Mouse (Mus musculus): ENCODE measurements around the gene Msmp.

The Msmp gene

GRCm38 (mm10) chr4:43591961-43592360 lies 7.7 kb upstream of the Msmp start:
- no peak for DNase-seq

GRCm38 (mm10) chr4:43591543-43591942 lies 7.2 kb upstream of the Msmp start:
- DNase-seq: no peak

- no peak for DNase-seq
These were observed 3.4 kb upstream of the Msmp start for GRCm38 (mm10) chr4:43587681-43588080.

GRCm38 (mm10) chr4:43586411-43586810 lies 2.1 kb upstream of the Msmp start:
- DNase-seq: no peak

GRCm38 (mm10) chr4:43585682-43586081 lies 1.4 kb upstream of the Msmp start:
- no peak for DNase-seq

- no peak for DNase-seq
These were observed 873 bp downstream of the Msmp start for GRCm38 (mm10) chr4:43583421-43583820.

- no peak for DNase-seq
These were observed 2.1 kb downstream of the Msmp start for GRCm38 (mm10) chr4:43582241-43582640.

- DNase-seq: no peak
These were observed 2.9 kb downstream of the Msmp start for GRCm38 (mm10) chr4:43581381-43581780.

- DNase-seq: no peak
These were observed 3.6 kb downstream of the Msmp start for GRCm38 (mm10) chr4:43580721-43581120.

- DNase-seq: no peak
These were observed 4.6 kb downstream of the Msmp start for GRCm38 (mm10) chr4:43579731-43580130.

GRCm38 (mm10) chr4:43579256-43579655 lies 5.0 kb downstream of the Msmp start:
- no peak for DNase-seq

- peak; percentile 90 for DNase-seq
These were observed 5.7 kb downstream of the Msmp start, which contains the start of the genes Rgp1 and Gba2 for GRCm38 (mm10) chr4:43578376-43579204. TSS of gene Rgp1 (plus strand) at chr4:43578715. TSS of gene Gba2 (minus strand) at chr4:43578873.

- no peak for DNase-seq
These were observed 6.9 kb downstream of the Msmp start for GRCm38 (mm10) chr4:43577237-43577881.

GRCm38 (mm10) chr4:43575356-43575755 lies 8.9 kb downstream of the Msmp start:
- no peak for DNase-seq

GRCm38 (mm10) chr4:43573561-43573960 lies 10.7 kb downstream of the Msmp start:
- no peak for DNase-seq

- no peak for DNase-seq
These were observed 12.8 kb downstream of the Msmp start for GRCm38 (mm10) chr4:43571395-43572045.

GRCm38 (mm10) chr4:43567140-43567539 lies 17.2 kb downstream of the Msmp start:
- no peak for DNase-seq

GRCm38 (mm10) chr4:43564231-43564630 lies 20.1 kb downstream of the Msmp start:
- DNase-seq: peak; percentile 32

GRCm38 (mm10) chr4:43563601-43563875 lies 20.8 kb downstream of the Msmp start:
- DNase-seq: no peak

- no peak for DNase-seq
These were observed 21.3 kb downstream of the Msmp start for GRCm38 (mm10) chr4:43562769-43563600.

- peak; percentile 96 for DNase-seq
These were observed 22.1 kb downstream of the Msmp start, which contains the start of the genes Creb3 and Tln1 for GRCm38 (mm10) chr4:43561997-43562768. TSS of gene Creb3 (plus strand) at chr4:43562332. TSS of gene Tln1 (minus strand) at chr4:43562691.

- no peak for DNase-seq
These were observed 22.8 kb downstream of the Msmp start for GRCm38 (mm10) chr4:43561436-43561996.

Measured in lung, postnatal 10 days (tissue).